Mouse (Mus musculus) heart, adult 2 months (tissue): ENCODE results near the gene Fopnl.

ENCODE experiments used
- CTCF ChIP-seq: fragments of 200-600 bp; IDR thresholded peaks from 2 replicates; pipeline ENCODE4 v1.8.1; 2022; ENCODE audit warnings: antibody characterized with exemption, mild to moderate bottlenecking, moderate library complexity
- EP300 ChIP-seq: fragments of 200-500 bp; IDR thresholded peaks from 2 replicates; pipeline ENCODE4 v1.6.1; 2011; ENCODE audit warnings: low read depth, low read length, control low read depth; ENCODE audit not compliant: insufficient read depth

DNA sequence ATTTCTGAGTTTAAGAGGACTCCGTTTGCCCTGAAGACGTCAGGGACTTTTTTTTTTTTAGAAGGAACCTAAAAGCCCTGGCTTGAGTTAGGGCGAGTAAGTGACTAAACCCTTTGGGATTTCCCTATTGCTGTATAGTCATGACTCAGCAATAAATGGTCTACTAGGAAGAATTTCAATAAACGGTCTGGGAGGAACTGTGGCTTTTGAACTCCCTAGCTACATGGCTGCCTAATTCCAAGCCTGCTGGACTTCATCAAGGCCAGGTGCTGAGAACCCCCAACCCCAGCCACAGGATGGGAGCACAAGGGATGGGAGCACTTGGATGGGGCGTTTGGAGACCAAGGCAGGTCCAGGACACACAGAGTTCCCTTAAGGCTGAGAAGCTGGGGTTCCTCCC lies 35.5 kb upstream of the Fopnl start:
- no peak for TF ChIP-seq CTCF
- TF ChIP-seq EP300: no peak
